Mouse (Mus musculus) lung, postnatal 0 days (tissue): Measurements from ENCODE around the gene Tmem259. TPM values are rescaled to one million over a fixed set of nuclear protein-coding genes. Genes with fewer than 3 reads are reported as not detected.

Experiments used
- ATAC-seq: fragments of 200-750 bp; cut with Nextera tagmentation; 2 replicates; pipeline ENCODE4 v1.8.0; 2017; ENCODE audit warnings: moderate library complexity
- DNase-seq: peaks from one replicate; pipeline ENCODE4 v3.0.0-alpha.2; 2016; ENCODE audit warnings: low spot score
- H3K27ac ChIP-seq: fragments of 300-500 bp; sonication (generic); 2 replicates; pipeline ENCODE4 v1.5.1; 2014; ENCODE audit warnings: antibody characterized with exemption, mild to moderate bottlenecking, low read length, mixed read lengths
- H3K27me3 ChIP-seq: fragments of 300-500 bp; sonication (generic); replicated peaks from 2 replicates; pipeline ENCODE4 v1.6.1; 2014; ENCODE audit warnings: low read length, mixed read lengths; ENCODE audit not compliant: insufficient read depth
- H3K36me3 ChIP-seq: fragments of 300-500 bp; sonication (generic); 2 replicates; pipeline ENCODE4 v1.6.1; 2014; ENCODE audit warnings: low read length, mixed read lengths; ENCODE audit not compliant: insufficient read depth
- H3K4me1 ChIP-seq: fragments of 300-500 bp; sonication (generic); 2 replicates; pipeline ENCODE4 v1.6.1; 2014; ENCODE audit warnings: antibody characterized with exemption, low read depth, low read length, mixed read lengths; ENCODE audit not compliant: insufficient read depth
- H3K4me2 ChIP-seq: fragments of 300-500 bp; sonication (generic); replicated peaks from 2 replicates; pipeline ENCODE4 v1.6.1; 2014; ENCODE audit warnings: low read depth, mild to moderate bottlenecking, low read length, moderate library complexity, mixed read lengths
- H3K4me3 ChIP-seq: fragments of 300-500 bp; sonication (generic); 2 replicates; pipeline ENCODE4 v1.5.1; 2014; ENCODE audit warnings: low read depth, low read length
- H3K9ac ChIP-seq: fragments of 300-500 bp; sonication (generic); replicated peaks from 2 replicates; pipeline ENCODE4 v1.6.1; 2014; ENCODE audit warnings: low read depth, mild to moderate bottlenecking
- H3K9me3 ChIP-seq: fragments of 300-500 bp; sonication (generic); 2 replicates; pipeline ENCODE4 v1.6.1; 2016; ENCODE audit warnings: low read length, mixed read lengths
- CTCF ChIP-seq: IDR thresholded peaks from 2 replicates; pipeline ENCODE4 v1.5.1; 2016; ENCODE audit warnings: antibody characterized with exemption, mild to moderate bottlenecking
- EP300 ChIP-seq: IDR thresholded peaks from 2 replicates; pipeline ENCODE4 v1.6.1; 2016; ENCODE audit warnings: antibody characterized with exemption, mild to moderate bottlenecking, control low read depth
- WGBS: fragments of 180-500 bp; shearing (Covaris S2); extraction: QIAGEN DNeasy Blood & Tissue Kit; methylation state at CpG from one replicate; pipeline ENCODE4 v1.1.7; 2014; 5-methylcytosine and 5-hydroxymethylcytosine counted together
- polyA plus RNA-seq: library from polyadenylated mRNA; unstranded; fragments of >200 nt; fragmentation: Nextera tagmentation; extraction: Ambion mirVana; gene quantifications from 2 replicates; pipeline ENCODE4 v1.2.1, GENCODE M21; 2015

Gene Tmem259
- polyA plus RNA-seq, 1 experiment from 2014 or later: 27.6 TPM

GRCm38 (mm10) chr10:79991099-79991498 lies 7.0 kb upstream of the Tmem259 start:
- TF ChIP-seq CTCF (no peak), EP300 (no peak)
- Histone ChIP-seq H3K9ac (no peak overlapping the region), H3K4me3 (no peak overlapping the region), H3K4me2 (peak overlapping the region; percentile 82), H3K9me3 (no peaks in the 10 kb centered on the region), H3K36me3 (peaks cover 43% of the 10 kb centered on the region), H3K4me1 (peaks cover 16% of the 10 kb centered on the region; the same call in 1 of the 2 replicates), H3K27ac (no peak overlapping the region), H3K27me3 (no peaks in the 10 kb centered on the region)
- ATAC-seq (no peak), DNase-seq (no peak)
- WGBS: 64% methylated on average over 12 of the region's 12 CpGs

DNA sequence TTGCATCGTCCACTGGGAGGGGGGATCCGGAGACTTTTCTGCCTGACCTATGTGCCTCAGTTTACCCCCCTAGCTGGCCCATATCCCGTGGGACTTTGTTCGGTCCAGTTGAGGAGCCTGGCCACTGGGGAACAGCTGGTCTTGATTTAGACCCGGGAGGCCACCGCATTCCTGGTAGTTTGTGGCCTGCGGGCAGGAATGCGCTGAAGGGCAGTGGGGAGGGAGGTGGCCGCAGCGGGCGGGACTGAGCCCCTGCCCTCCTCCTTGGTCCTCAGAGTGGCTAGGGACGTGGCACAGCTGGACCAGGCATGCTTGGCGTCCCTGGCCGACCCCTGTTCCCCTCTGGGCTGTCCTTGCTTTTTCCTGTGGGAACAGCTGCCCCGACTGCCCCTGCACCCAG lies 5.7 kb upstream of the Tmem259 start:
- peak overlapping the region; percentile 99 for H3K27ac ChIP-seq
- no peaks in the 10 kb centered on the region for H3K27me3 ChIP-seq
- no peaks in the 10 kb centered on the region for H3K9me3 ChIP-seq
- DNase-seq: peak; percentile 90
- H3K9ac ChIP-seq: peak overlapping the region; percentile 95
- 22% methylated on average over 13 of the region's 15 CpGs for WGBS
- peaks cover 21% of the 10 kb centered on the region; the same call in 1 of the 2 replicates for H3K4me1 ChIP-seq
- peak; percentile 52 for ATAC-seq
- TF ChIP-seq EP300 (0 out of 2 replicates have a peak, but pooled peaks have one; percentile 9), CTCF (0 out of 2 replicates have a peak, but pooled peaks have one; percentile 8)
- H3K4me3 ChIP-seq: peak overlapping the region; percentile 82
- peak overlapping the region; percentile 82 for H3K4me2 ChIP-seq
- peaks cover 37% of the 10 kb centered on the region for H3K36me3 ChIP-seq

DNA sequence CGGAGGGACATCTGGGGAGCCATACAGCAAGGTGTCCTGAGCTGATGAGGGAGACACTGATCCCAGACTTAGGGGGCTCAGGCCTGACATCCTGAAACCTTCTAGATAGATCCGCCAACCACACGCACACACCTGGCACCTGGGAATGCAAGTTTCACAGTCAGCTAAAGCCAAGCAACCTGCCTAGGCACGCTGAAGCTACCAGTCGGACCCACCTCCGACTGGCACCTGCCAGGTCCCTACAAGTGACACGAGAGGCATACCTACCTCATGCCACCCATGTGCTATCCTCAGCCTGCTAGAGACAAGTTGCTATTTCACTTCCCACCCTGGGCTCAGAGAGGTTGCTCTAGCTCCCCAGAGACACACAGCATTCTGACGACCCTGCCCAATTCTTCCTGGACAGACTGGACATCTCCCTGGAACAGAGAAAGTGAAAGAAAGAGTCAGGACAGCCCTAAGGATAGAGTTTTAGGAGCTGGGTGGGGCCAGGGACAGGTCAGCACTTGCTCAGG lies 5.2 kb upstream of the Tmem259 start:
- Histone ChIP-seq H3K4me2 (peak overlapping the region; percentile 82), H3K36me3 (peaks cover 31% of the 10 kb centered on the region), H3K9ac (peak overlapping the region; percentile 95), H3K27me3 (no peaks in the 10 kb centered on the region), H3K9me3 (no peaks in the 10 kb centered on the region), H3K27ac (peak overlapping the region; percentile 99), H3K4me1 (peaks cover 21% of the 10 kb centered on the region; the same call in 1 of the 2 replicates), H3K4me3 (peak overlapping the region; percentile 82)
- no peak for DNase-seq
- 21% methylated on average over 7 of the region's 8 CpGs for WGBS
- no peak for TF ChIP-seq EP300
- TF ChIP-seq CTCF: no peak
- no peak for ATAC-seq

DNA sequence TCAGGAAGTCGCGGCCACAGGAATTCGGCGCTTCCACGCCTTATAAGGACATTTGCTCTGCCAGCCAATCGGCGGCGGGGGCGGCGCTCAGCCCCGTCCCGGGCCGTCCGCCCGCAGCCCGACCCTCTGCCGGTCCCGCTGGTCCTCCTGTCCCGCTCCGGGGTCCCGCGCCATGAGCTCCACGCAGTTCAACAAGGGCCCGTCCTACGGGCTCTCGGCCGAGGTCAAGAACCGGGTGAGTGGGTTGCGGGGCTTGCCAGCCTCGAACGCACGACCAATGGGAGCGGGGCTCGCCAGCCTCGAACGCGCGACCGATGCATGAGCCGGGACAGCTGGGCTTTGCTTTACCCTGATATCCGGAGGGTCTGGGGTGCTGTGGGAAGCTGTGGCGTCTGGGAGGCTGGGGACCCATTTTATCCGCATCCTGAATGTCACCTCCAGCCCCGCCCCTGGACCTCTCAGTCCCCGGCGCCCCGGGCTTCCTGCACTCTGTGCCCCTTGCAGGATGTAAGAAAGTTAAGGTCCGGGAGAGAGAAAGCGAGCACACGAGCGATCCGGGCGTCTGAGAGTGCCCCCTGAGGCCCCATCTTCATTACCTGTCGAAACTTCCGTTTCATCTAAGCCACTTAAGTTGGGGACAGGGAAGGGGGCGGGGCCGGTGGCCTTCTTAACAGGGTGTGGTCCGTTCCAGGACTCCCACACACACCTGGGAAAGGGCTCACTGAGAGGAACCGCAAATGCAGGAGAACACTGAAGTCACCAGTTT lies 4.6 kb upstream of the Tmem259 start, which contains the start of gene Cnn2:
TSS of gene Cnn2 (plus strand) at position 79 of the 766 bp plus-strand sequence.
- peak; percentile 87 for DNase-seq

DNA sequence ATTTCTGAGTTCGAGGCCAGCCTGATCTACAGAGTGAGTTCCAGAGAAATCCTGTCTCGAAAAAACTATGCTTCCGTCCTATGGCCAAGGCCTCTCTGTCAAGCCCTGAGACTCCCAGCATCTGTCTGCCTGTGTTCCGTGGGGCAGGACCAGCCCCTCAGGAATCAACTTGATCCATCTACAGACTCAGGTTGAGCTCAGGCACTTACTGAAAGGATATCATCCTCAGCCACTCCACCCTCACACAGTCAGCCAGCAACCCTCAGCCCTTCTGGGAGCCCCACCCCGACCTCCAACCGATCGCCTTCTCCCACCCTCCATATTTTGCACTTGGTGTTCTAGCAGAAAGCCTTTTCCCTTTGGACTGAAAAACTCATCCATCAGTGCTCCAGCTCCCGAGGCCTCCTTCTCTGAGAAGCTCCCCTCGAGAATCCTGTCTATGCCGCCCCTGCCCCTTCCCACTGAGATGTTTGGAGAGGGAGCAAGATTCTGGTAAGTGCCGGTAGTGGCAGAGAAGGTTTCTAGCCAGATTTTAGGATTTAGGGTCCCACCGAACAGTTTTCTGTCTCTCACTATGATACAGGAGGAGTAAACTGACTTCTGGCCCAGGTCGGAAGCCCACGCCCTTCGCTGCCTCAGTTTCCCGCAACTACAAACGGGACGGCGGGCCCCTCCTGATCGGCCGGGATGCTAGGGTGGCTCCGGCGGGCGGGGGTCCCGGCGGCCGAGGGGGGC lies 3.8 kb upstream of the Tmem259 start:
- DNase-seq (peak; percentile 36), ATAC-seq (no peak)
- peak overlapping the region; percentile 99 for H3K27ac ChIP-seq
- peak overlapping the region; percentile 95 for H3K9ac ChIP-seq
- TF ChIP-seq CTCF (no peak), EP300 (no peak)
- no peaks in the 10 kb centered on the region for H3K27me3 ChIP-seq
- H3K9me3 ChIP-seq: no peaks in the 10 kb centered on the region
- H3K4me3 ChIP-seq: peak overlapping the region; percentile 82
- WGBS: 7% methylated on average over 27 of the region's 27 CpGs
- peak overlapping the region; percentile 82 for H3K4me2 ChIP-seq
- H3K36me3 ChIP-seq: peaks cover 20% of the 10 kb centered on the region
- peaks cover 28% of the 10 kb centered on the region for H3K4me1 ChIP-seq

More for the DNA sequence above, 4.6 kb upstream of the Tmem259 start, which contains the start of gene Cnn2:
- Histone ChIP-seq H3K4me2 (peak within 1 kb of the TSS; percentile 82), H3K4me3 (peak within 1 kb of the TSS; percentile 82), H3K27ac (peak within 1 kb of the TSS; percentile 99), H3K9ac (peak within 1 kb of the TSS; percentile 95), H3K9me3 (no peaks in the 10 kb centered on the region), H3K4me1 (peaks cover 21% of the 10 kb centered on the region; the same call in 1 of the 2 replicates), H3K27me3 (no peaks in the 10 kb centered on the region), H3K36me3 (peaks cover 27% of the 10 kb centered on the region)
- TF ChIP-seq EP300 (peak; percentile 76; the same call in 1 of the 2 replicates), CTCF (no peak)
- peak; percentile 13 for ATAC-seq
- WGBS: under 1% methylated on average over 51 of the region's 59 CpGs
